Mouse (Mus musculus) layer of hippocampus, postnatal 25 days (tissue): Measurements from ENCODE around the gene Ubtd2. TPM values are rescaled to one million over a fixed set of nuclear protein-coding genes. Genes with fewer than 3 reads are reported as not detected.

Source experiments
- DNase-seq, 2 experiments: peaks; one replicate each; pipeline ENCODE4 v3.0.0; 2022; ENCODE audit warnings: mixed read lengths in 2 of 2, low spot score in 1 of 2; ENCODE audit errors: extremely low spot score in 1 of 2
- total RNA-seq, 2 experiments: library from RNA; stranded (reverse); gene quantifications; 2 replicates each; pipeline ENCODE4 v1.2.3; 2021

Ubtd2 gene
- 10 to 100 TPM; 38.2 to 41.4 TPM for total RNA-seq

DNA sequence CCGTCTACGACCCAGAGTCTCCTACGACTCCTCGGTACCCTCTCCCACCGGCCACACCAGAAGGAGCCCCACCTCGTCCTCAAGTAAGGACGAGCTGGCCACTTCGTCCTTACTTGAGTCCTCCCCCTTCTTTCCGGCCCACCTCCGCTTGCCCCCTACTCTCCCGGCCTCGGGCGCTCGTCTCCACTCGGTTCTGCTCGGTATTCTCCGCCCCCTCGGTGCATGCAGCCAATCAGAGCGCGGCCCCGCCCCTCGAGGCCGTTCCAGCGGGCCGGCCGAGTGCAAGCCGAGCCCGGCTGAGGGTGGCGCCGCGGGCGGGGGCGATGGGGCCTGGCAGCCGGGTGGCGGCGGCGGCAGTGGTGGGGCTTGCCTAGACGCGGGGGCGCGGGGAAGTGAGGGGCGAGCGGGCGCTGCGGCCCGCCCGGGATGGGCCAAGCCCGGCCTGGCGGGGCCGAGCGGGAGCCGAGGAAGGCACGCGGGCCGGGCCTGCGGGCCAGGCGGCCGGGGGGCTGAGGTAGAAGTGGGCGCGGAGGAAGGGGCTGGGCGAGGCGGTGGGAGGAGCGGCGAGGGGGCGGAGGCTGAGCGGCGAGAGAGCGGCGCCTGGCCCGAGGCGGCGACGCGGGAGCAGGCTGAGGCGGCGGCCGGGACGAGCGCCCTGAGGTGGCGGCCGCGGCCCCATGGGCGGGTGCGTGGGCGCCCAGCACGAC lies at the start of gene Ubtd2:
Ubtd2 (plus strand) TSS at position 571 of the 707 bp plus-strand sequence.
- DNase-seq, result peak; percentile 94 to 98

- DNase-seq, result no peak
These were observed 47.3 kb upstream of the Ubtd2 start for GRCm38 (mm10) chr11:32407863-32408262.

DNA sequence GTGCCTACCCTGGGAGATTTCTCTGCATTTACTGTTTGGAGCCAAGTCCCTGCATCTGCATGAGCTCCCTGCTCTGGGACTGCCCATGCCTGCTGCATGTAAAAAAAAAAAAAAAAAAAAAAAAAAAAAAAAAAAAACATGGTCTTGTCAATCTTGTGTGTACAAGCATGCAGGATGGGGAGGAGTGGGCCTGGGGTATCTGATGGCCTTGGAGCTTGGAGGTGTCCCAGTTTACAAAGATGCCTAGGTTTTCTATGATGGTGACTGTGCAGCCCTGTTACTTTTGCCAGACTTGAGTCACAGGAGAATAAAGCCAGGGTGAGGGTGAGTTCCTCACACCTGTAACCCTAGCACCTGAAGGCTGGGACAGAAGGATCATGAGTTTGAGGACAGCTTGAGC lies 46.1 kb upstream of the Ubtd2 start:
- DNase-seq, result no peak

DNA sequence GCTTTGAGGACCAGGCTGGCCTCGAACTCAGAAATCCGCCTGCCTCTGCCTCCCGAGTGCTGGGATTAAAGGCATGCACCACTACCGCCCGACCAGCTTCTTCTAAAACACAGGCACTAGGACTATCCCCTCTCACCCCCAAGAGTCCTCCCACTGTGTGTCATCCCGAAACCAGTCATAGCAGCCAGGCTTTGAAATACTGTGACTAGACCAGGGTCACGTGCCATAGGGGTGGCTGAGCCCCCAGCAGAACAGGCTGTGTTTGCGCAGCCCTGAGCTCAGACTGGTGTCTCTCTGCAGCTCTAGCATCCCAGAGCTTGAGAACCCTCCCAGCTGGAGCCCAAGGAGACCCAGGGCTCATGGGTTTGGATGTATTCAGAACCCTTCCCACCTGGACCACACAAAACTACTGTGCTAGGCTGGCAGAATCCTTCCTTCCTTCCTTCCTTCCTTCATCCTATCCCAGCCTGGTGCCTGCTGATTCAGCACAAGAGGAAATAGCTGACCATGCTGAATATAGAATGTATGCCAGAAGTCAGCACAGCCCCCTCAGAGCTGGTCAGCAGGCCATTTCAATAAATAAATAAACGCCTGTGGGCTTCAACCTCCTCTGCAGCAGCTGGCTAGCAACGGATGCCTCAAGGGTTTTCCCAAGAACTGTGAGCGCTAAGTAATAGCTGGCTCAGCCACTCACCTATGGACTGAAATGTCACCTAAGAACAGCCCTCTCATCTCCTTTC lies 45.2 kb upstream of the Ubtd2 start:
- DNase-seq, result no peak

DNA sequence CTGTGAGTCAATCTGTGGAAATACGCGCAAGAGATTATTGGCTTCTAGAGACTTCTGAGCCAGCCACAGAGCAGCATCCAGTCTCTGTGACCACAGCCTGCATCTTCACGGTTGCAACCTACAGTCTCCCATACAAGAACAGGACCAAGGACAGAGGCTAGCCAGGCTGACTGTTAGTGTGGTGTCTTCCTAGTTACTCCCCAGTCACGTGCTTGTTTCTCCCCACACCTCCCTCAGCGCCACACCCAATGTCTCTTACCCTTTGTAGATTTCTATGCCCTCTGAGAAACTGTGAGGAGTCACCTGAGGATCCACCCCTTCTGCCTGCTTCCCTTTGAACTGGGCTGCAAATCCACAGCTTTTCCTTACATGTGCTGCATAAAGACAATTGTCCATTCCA lies 35.2 kb upstream of the Ubtd2 start:
- DNase-seq, result no peak

GRCm38 (mm10) chr11:32423311-32423710 lies 31.9 kb upstream of the Ubtd2 start:
- DNase-seq, result no peak

DNA sequence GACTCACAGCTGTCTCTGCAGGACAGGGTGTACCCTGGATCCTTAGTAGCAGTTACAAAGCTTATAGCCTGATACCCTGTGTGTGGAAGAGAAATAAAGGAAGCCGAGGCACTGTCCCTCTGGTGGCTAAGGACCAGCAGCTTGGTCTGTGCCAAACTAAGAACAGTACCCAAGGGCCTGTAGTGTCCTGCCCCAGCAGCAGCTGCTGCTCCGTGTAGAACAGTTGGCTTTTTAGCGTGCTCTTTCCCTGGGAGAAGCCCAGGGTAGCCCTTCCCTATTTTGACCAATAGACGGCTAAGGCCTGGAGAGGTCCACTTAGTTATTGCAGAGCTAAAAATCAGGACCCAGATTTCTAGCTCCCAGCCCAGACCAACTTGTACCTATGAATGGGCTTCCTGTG lies 30.6 kb upstream of the Ubtd2 start:
- no peak for DNase-seq

DNA sequence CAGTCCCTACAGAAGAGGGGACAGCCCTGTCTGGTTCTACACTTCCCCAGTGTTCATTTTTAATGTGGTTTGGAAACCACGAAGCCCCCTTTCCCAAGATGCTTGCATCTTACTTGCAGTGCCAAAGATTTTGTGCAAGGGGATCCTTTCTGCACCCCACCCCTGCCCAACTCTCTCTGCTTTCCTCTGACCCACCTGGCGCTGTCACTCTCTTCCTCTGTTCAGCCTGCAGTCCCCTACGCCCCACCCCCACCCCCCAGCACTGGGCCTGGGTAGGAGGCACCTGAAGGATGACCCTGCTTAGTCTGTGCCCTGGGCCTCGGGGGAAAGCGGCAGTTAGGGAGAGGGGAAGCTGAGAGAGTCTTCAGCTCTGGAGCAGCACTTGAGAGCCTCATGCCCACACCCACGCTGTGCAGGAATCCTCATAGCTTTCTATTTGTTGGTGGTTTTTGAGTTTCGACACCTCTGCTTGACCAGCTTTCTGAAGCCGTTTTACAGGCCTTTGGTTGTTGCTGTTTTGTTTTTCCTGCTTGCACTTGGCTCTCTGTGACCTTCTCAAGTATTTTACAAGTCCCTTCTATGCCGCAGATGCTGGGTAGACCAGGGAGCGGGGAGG lies 30.0 kb upstream of the Ubtd2 start:
- no peak for DNase-seq

DNA sequence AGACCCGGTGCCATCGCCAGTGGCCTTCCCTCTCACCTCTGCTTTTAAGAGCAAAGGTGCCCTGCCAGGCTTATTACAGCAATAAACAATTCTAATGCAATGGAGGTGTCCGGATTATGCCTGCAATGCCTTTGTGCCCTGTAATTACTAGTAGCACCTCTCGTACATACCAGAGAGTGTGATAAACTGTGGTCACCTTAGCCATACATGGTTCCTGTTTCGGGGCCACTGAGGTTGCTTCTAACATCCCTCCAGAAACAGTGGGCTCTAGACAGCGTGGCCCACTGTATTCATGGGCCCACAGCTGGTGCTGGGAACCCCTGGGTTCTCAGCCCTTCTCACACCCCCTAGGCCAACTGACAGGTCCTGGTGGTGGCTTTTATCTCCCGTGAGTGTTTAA lies 27.6 kb upstream of the Ubtd2 start:
- DNase-seq, result no peak

- DNase-seq, result no peak
These were observed 19.6 kb upstream of the Ubtd2 start for GRCm38 (mm10) chr11:32435410-32436060.

GRCm38 (mm10) chr11:32442576-32442975 lies 12.6 kb upstream of the Ubtd2 start:
- DNase-seq, result no peak

DNA sequence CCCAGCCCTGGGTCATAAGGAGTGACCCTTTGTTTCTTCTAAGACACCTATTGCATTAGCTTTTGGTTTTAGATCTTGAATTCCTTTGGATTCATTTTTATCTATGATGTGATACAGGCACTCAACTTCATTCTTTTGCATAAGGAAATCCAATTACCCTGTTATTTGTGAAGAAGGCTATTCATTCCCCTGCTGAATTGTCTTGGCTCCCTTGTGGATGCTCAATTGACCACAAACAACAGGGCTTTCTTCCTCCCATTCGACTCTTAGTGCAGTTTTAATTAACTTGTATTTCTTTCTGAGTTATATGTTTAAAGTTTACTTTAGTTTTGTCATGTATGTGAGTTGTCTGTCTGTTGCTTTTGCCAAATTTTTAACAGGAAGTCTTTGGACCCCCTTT lies 10.9 kb upstream of the Ubtd2 start:
- DNase-seq, result no peak

GRCm38 (mm10) chr11:32445135-32445534 lies 10.0 kb upstream of the Ubtd2 start:
- no peak for DNase-seq

GRCm38 (mm10) chr11:32445637-32446226 lies 9.4 kb upstream of the Ubtd2 start:
- no peak for DNase-seq

DNA sequence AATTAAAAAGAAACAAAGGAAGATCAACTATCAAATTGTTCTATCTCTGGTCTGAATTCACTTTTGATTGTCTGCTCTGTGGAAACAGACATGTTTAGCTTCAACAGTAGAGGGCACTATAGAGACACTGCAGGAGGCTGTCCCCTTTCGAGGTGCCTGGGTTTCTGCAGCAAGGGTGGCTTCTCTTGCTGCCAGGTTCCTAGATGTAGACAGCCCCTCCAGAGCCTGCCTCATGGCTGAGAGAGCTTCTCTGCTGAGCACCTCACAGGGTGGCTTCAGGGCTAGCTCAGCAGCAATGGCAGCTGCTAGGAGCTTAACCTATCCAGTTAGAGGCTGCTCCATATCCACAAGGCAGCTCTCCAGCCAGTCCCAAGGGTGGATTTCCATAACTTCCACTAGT lies 5.0 kb upstream of the Ubtd2 start:
- DNase-seq, result peak in 1 of 2 experiments; percentile 27

GRCm38 (mm10) chr11:32451306-32451705 lies 3.9 kb upstream of the Ubtd2 start:
- DNase-seq, result no peak

GRCm38 (mm10) chr11:32452745-32453144 lies 2.4 kb upstream of the Ubtd2 start:
- DNase-seq, result no peak

DNA sequence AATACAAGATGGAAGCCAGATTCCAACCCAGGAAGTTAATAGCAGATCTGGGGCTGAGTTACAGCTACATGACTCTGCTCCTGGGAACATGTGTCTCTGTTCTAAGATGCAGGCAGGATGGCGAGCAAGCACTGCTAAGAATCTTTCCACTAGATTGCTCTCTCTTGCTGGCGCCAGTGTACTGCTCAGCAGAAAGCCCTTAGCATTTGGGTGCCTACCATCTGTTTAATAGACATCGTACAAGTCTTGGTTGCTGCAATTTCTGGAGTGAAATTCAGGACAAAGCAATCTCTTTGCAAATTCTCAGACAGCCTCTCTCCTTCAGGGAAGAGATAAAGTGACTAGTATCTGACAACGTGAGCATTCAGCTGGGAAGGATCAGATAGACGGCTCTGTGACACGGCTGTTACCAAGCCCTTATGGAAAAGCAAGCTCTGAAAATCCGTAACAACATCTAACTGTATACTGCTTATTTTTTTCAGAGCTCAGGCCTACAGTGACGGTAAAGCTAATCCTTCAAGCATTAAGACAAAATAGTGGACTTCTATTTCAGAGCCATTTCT lies 1.7 kb upstream of the Ubtd2 start:
- no peak for DNase-seq

- DNase-seq, result no peak
These were observed 855 bp upstream of the Ubtd2 start for GRCm38 (mm10) chr11:32454231-32454799.

DNA sequence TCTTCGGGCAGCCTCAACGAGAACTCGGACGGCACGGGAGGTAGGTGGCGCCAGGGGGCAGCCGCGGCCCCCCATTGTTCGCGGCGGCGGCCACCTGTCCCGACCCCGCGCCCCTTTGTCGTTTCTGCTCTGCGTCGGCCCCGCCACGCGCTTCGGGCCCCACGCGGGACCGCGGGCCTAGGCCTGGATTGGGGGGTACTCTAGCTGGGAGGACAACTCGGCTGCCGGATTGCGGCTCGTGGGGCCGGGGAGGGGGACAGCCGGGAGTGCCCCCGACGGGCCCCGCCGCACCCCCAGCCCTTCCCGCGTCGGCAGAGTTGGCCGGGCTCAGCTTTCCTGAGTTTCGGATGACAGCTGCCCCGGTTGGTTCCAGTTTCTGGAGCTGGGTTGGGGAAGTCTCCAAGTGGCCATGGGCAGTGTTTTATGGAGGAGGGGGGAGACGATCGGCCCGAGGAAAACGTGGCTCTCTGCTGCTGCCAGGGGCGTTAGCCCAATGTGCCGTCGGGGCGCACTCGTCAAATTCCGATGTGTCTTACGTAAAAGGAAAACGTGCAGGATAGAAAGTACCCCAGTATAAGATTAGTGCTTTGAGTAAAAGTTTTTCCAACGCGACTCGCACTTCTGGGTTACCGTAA lies 454 bp downstream of the Ubtd2 start:
- DNase-seq, result no peak
